Mouse (Mus musculus) megakaryocyte, embryonic 14.5 days (primary cell): ENCODE measurements around the gene Ugt1a1. TPM values are rescaled to one million over a fixed set of nuclear protein-coding genes. Genes with fewer than 3 reads are reported as not detected.
"Not testable (repeated sequence)": the region's sequence is repeated elsewhere in the genome, so short reads cannot be mapped to it uniquely, and the experiment has no call there.

Experiments
- H3K27me3 ChIP-seq: replicated peaks from 2 replicates; pipeline ENCODE3; 2012; ENCODE audit warnings: inconsistent platforms
- H3K36me3 ChIP-seq: replicated peaks from 2 replicates; pipeline ENCODE3; 2012; ENCODE audit warnings: low read length, inconsistent platforms, mixed read lengths
- H3K4me1 ChIP-seq: 2 replicates; pipeline ENCODE4 v1.6.1; 2012; ENCODE audit warnings: inconsistent platforms
- H3K4me3 ChIP-seq: replicated peaks from 2 replicates; pipeline ENCODE3; 2012; ENCODE audit warnings: moderate library complexity, mild to moderate bottlenecking, inconsistent platforms
- H3K9me3 ChIP-seq: 2 replicates; pipeline ENCODE4 v1.6.1; 2012; ENCODE audit warnings: inconsistent platforms
- FLI1 ChIP-seq: IDR thresholded peaks from 2 replicates; pipeline ENCODE4 v1.6.1; 2012; ENCODE audit warnings: low read length, inconsistent platforms, mixed read lengths
- GATA1 ChIP-seq: IDR thresholded peaks from 3 replicates; pipeline ENCODE4 v1.6.1; 2012; ENCODE audit warnings: mixed read lengths, low read length, inconsistent platforms, borderline replicate concordance
- polyA plus RNA-seq: library from polyadenylated mRNA; stranded (reverse); fragments of >175 nt; gene quantifications from 2 replicates; pipeline ENCODE4 v1.2.3, GENCODE M21; 2012; ENCODE audit warnings: low replicate concordance; ENCODE audit not compliant: insufficient read depth

The Ugt1a1 gene
- polyA plus RNA-seq, 1 experiment, result not detected

DNA sequence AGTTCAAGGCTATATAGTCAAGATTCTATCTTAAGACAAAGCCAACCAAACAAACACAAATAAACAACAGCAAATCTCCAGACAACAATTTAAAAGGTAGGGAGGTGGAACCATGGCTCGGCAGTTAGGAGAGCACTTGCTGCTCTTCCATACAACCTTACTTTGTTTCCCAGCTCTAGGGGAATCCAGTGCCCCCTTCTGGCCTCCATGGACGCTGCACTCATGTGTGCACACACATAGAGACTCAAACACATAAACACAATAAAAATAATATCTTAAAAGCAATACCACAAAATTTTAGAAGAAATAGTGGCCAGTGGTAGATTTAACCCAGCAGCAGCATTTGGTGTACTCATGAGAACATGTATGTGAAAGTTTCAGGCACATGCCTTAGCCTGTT lies 5.4 kb downstream of the Ugt1a1 start:
- no peak for TF ChIP-seq FLI1
- no peak for TF ChIP-seq GATA1
- Histone ChIP-seq H3K4me3 (no peak overlapping the region), H3K36me3 (no peaks in the 10 kb centered on the region), H3K4me1 (no peaks in the 10 kb centered on the region), H3K27me3 (no peaks in the 10 kb centered on the region), H3K9me3 (peaks cover 32% of the 10 kb centered on the region)

DNA sequence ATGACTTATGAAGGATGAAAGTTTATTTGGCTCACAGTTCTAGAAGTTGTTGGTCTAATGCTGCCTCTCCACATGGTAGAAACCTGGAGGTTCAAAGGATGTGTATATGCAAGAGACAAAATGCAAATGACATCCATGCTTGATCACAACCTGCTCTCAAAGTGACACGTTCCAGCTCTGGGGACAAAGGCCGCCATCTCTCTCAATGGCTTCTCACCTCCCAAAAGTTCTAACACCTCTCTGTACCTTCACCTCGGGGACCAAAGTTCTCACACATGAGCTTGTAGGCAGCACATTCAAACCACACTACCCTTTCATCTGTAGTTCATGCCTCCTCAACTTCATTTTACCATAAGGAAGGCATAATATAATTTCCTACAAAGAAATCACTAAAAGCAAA lies 5.8 kb downstream of the Ugt1a1 start:
- TF ChIP-seq FLI1 (no peak), GATA1 (no peak)

DNA sequence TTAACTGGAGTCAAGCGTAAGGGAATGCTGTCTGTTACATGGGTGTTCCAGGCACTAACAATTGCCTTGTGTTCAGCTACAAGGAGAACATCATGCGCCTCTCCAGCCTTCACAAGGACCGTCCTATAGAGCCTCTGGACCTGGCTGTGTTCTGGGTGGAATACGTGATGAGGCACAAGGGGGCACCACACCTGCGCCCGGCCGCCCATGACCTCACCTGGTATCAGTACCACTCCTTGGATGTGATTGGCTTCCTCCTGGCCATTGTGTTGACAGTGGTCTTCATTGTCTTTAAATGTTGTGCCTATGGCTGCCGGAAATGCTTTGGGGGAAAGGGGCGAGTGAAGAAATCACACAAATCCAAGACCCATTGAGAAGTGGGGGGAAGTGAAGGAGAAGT lies 6.3 kb downstream of the Ugt1a1 start:
- Histone ChIP-seq H3K4me3 (peak overlapping the region; percentile 9), H3K27me3 (no peaks in the 10 kb centered on the region), H3K4me1 (no peaks in the 10 kb centered on the region), H3K9me3 (peaks cover 27% of the 10 kb centered on the region), H3K36me3 (no peaks in the 10 kb centered on the region)
- TF ChIP-seq FLI1 (no peak), GATA1 (no peak)

More for the DNA sequence above, 5.8 kb downstream of the Ugt1a1 start:
- Histone ChIP-seq H3K4me3 (no peak overlapping the region), H3K27me3 (no peaks in the 10 kb centered on the region), H3K36me3 (no peaks in the 10 kb centered on the region), H3K9me3 (peaks cover 28% of the 10 kb centered on the region), H3K4me1 (no peaks in the 10 kb centered on the region)

DNA sequence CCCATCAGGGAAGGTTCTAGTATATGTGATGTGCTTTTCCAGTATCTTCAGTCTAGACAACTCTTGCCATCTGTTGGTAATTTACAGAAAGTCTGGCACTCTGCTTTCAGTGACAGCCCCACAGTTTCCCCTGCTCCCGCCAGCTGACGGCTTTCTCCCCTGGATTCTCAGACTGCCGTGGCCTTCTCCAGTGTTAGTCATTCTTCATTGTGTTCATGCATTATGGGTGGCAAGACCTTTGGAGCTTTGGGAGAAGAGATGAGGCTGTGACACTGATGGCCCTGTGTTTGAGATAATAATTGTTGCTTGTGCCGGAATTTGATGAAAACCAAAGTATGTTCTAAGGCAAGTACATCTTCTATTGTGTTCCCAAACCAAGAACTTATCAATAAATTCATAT lies 6.8 kb downstream of the Ugt1a1 start:
- no peak for TF ChIP-seq GATA1
- H3K36me3 ChIP-seq, result no peaks in the 10 kb centered on the region
- no peaks in the 10 kb centered on the region for H3K4me1 ChIP-seq
- peaks cover 27% of the 10 kb centered on the region for H3K9me3 ChIP-seq
- no peak overlapping the region for H3K4me3 ChIP-seq
- H3K27me3 ChIP-seq, result no peaks in the 10 kb centered on the region

DNA sequence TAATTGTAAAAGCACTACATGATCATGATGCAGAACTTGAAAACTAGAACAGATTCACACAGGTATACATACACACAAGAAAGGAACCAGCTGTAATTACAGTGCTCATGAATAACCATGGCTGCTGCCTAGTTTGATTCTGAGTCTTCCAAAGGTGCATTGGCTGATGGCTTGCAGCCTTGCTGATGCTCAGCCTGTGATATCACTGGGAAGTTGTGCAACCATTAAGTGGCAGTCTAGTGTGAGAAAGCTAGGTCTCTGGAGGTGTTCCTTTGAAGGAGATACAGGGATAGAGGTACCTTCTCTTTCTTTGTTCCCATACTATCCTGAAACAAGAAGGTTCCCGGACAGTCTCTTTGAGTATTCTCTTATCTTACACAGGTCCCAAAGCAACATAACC lies 7.3 kb downstream of the Ugt1a1 start:
- Histone ChIP-seq H3K9me3 (peaks cover 22% of the 10 kb centered on the region), H3K4me1 (no peaks in the 10 kb centered on the region), H3K36me3 (no peaks in the 10 kb centered on the region), H3K4me3 (no peak overlapping the region), H3K27me3 (no peaks in the 10 kb centered on the region)
- no peak for TF ChIP-seq GATA1
- TF ChIP-seq FLI1, result no peak

DNA sequence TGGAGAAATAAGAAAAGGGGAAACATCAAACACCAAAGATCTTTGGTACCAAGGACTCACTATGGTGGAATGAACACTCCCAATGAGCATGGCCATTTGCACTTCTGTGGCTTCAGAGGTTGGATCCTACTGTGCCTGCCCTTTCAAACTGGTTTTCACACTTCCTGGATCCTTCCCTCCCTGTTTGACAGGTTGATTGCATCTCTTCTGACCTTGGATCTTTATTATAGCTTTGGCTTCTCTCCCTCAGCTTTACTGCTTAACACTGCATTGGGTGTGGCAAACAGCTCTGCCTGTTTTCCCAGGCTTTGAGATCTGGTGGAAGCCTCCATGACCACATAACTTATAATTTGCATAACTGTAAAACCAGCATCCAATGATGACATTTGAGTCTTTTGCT lies 8.6 kb downstream of the Ugt1a1 start:
- no peaks in the 10 kb centered on the region for H3K4me1 ChIP-seq
- no peaks in the 10 kb centered on the region for H3K36me3 ChIP-seq
- no peaks in the 10 kb centered on the region for H3K27me3 ChIP-seq
- peaks cover 16% of the 10 kb centered on the region for H3K9me3 ChIP-seq
- H3K4me3 ChIP-seq, result no peak overlapping the region
- TF ChIP-seq FLI1, result no peak
- TF ChIP-seq GATA1, result no peak

DNA sequence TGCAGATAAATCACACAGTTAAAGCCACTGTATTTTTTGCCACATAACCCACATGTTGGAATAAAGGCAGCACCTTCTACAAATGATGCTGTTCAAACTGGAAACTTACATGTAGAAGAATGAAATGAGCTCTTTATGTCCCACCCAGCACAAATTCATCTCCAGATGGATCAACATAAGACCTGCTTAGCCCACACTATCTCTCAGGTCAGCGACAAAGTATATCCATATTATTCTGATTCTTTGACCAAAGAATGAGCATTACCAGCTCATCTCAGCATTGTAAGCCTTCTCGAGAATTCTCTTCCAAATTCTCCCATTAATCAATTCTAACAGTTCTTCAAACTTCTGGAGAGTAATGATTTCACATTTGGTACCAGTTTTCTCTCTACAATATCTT lies 10.5 kb downstream of the Ugt1a1 start:
- Histone ChIP-seq H3K4me3 (no peak overlapping the region), H3K36me3 (no peaks in the 10 kb centered on the region), H3K9me3 (peaks cover 20% of the 10 kb centered on the region), H3K27me3 (no peaks in the 10 kb centered on the region), H3K4me1 (no peaks in the 10 kb centered on the region)
- TF ChIP-seq FLI1, result no peak
- no peak for TF ChIP-seq GATA1

DNA sequence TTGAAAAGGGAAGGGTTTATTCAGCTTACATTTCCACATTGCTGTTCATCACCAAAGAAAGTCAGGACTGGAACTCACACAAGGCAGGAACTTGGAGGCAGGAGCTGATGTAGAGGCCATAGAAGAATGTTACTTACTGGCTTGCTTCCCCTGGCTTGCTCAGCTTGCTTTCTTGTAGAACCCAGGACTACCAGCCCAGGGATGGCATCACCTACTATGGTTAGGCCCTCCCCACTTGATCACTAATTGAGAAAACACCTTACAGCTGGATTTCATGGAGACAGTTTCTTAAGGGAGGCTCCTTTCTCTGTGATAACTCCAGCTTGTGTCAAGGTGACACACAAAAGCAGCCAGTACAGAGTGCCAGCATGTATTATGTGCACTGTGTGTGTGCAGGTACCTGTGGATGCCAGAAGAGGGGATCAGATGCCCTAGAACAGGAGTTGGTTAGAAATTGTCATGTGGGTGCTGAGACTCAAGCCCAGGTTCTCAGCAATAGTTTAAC lies 11.3 kb downstream of the Ugt1a1 start:
- H3K9me3 ChIP-seq, result peaks cover 20% of the 10 kb centered on the region

DNA sequence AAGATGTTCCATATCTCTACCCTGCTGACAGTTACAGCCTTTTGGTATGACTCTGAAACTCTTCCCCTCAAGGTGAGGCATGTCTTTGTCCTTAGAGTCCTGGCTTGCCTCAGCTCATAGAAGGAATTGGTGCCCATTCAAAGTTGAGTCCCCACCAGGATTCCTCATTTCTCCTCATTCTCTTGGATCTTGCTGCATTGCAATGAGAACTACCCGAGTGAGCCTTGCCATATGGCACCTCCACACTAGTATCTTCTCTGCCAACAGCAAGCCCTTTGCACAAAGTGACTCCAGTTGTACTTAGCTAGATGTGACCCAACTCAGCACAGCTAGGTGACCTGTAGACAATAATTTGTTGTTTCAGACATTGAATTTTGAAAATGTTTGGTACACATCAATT lies 11.8 kb downstream of the Ugt1a1 start:
- Histone ChIP-seq H3K4me3 (no peak overlapping the region), H3K27me3 (no peaks in the 10 kb centered on the region), H3K4me1 (no peaks in the 10 kb centered on the region), H3K9me3 (peaks cover 25% of the 10 kb centered on the region), H3K36me3 (no peaks in the 10 kb centered on the region)
- TF ChIP-seq FLI1 (no peak), GATA1 (no peak)

More for the DNA sequence above, 11.3 kb downstream of the Ugt1a1 start:
- H3K4me1 ChIP-seq, H3K27me3 ChIP-seq, H3K4me3 ChIP-seq, H3K36me3 ChIP-seq: not testable (repeated sequence)

DNA sequence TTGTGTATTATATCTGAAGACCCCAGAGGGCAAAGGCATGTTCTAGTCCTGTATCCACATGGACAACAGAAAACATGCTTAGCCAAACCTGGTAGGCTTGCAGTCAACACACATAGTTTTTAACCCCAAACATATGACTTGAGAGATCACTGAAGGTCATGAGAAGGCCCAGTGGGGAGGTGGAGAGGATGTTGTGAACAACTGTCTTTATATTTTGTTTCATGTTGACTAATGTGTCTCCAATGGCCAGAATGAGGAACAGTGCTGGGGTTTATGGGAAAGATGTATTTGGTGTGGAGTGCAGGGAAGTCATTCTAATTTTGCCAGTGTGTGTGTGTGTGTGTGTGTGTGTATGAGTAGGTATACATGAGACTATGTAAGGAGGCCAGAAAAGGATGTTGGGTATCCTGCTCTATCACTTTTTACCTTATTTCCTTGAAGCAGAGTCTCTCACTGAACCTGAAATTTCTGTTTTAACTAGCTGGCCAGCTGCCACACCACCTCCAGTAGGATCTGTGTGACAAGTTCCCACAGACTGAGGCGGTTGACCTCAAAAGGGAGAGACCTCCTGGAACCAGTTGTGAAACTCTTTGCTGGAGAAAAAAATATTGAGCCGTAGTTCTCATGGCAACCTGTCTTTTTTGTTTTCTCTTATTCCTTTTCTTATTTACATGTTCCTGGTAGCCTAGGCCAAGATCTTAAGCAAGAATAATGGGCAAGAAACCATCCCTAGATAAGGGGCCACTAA lies 12.4 kb downstream of the Ugt1a1 start:
- H3K4me1 ChIP-seq, result no peaks in the 10 kb centered on the region
- TF ChIP-seq FLI1, result no peak
- no peak for TF ChIP-seq GATA1
- H3K9me3 ChIP-seq, result peaks cover 27% of the 10 kb centered on the region

DNA sequence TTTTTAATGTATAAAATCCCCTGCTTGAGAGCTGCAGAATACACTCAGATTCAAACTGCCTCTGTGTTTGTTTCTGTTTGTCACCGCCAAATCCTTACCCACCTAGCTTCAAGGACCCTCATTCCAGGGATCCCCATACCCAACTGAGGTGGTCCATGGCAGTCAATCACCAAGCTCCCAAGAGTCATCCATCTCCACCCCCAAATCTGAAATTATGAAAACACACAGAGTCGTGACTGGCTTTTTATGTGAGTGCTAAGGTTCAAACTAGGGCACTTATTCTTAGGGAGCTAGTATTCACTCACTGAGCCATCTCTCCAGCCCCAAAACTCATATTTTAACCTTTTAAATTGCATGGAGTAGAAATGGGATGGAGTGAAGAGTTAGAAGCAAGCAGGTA lies 13.5 kb downstream of the Ugt1a1 start:
- not testable (repeated sequence) for H3K27me3 ChIP-seq, H3K36me3 ChIP-seq, H3K4me1 ChIP-seq, H3K4me3 ChIP-seq
- peaks cover 37% of the 10 kb centered on the region for H3K9me3 ChIP-seq

More for the DNA sequence above, 12.4 kb downstream of the Ugt1a1 start:
- Histone ChIP-seq H3K4me3 (no peak overlapping the region), H3K36me3 (no peaks in the 10 kb centered on the region), H3K27me3 (no peaks in the 10 kb centered on the region)
